Mouse (Mus musculus): ENCODE data around the gene Setd3.

Setd3 gene

DNA sequence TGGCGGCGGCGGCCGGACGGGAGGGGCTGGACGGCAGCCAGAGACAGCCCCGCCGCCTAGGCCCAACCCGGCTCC, at the start of gene Setd3:
TSS of gene Setd3 (minus strand) at position 69 of the 75 bp plus-strand sequence.
- DNase-seq (ENCODE audit: low read depth, low spot score) = no peak

DNA sequence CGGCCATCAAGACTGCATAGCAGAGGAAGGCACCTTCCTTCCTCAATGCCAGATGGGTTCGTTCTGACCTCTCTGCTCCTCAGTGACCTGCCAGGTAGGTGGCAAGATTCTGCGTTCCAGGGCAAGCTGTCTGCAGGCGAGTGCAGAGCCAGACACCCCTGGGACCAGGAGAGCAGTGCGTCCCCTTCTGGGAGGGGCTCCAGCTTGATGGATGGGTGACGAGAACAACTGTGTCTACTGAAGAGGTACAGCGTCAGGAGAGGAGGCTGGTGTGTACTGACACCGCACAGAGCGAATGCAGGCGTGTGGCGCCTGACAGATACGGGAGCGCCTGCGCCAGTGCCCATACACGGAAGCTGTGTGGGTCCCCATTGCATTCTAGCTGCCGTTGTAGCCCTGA, 48.4 kb upstream of the Setd3 start:
- no peak for DNase-seq (ENCODE audit: low read depth, low spot score)

DNA sequence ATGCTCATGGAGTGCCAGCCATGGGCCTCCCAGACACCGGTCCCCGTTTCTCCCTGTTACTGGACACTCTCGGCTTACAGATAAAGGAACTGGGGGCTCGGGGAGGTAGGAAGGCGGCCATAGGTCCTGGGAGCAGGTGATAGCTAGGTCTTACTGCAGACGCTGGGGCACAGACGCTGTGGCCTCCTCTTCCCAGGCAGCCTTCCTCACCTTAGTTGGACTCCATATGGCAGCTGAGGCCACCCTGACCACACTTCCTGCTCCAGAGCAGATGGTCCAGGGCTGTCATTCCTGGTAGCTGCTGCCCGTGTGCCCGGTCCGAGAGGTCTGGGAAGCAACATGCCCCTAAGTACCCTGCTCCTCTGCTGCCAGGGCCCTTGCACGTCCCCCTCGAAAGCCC, 47.8 kb upstream of the Setd3 start:
- DNase-seq (ENCODE audit: low read depth, low spot score) = no peak

DNA sequence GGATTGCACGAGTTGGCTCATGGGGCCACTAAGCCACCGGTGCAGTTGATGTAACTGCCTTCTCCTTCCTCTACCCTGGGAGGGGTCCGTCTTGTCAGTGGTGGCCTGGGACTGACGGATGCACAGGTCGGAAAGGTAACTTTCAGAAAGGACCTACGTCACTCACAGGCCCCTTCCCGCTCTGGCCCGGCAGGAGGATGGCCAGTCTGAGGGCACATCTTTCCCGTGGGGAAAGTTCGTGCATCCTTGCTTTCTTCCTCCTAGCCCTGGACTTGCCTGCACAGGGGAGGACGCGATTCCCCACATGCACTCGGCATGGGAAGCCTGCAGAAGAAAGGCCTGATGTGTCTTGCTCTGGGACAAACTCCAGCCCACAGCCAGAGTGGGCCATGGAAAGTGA, 47.1 kb upstream of the Setd3 start:
- no peak for DNase-seq (ENCODE audit: low read depth, low spot score)

DNA sequence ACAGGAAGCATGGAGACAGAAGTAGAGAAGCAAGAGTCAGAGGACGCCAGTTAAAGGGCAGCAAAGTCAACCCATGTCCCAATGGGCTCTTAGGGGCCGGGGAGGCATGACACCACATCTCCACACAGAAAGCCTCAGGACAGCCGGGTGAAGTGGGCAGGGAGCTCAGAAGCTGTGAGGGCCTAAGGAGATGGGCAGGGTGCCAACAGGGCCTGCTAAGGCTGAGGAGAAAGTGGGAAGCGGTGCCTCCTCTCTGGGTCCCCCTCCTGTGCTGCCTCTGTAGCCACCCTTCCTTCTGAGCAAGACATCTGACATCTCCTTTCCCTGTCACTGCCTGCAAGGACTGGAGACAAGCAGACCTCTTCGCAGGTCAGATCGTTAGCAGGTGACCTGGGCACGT, 46.7 kb upstream of the Setd3 start:
- no peak for DNase-seq (ENCODE audit: low read depth, low spot score)

DNA sequence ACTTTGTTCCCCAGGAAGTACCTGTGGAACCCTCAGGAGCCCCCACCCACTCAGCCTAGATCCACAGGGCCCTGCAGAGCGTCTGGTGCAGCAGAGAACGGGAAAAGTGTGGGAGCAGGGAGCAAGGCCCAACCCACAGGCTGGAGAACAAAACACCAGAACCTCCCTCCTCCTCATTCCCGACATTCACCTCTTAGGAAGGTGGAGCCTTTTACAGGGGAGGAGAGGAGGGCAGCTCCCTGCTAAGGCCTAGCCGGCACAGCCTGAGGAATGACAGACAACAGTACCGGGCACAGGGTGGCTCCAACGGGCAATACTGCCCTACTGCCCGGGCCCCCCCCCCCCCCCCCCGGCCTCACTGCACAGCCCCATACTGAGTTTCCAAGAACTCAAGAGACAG, 44.2 kb upstream of the Setd3 start:
- DNase-seq (ENCODE audit: low read depth, low spot score) = no peak

DNA sequence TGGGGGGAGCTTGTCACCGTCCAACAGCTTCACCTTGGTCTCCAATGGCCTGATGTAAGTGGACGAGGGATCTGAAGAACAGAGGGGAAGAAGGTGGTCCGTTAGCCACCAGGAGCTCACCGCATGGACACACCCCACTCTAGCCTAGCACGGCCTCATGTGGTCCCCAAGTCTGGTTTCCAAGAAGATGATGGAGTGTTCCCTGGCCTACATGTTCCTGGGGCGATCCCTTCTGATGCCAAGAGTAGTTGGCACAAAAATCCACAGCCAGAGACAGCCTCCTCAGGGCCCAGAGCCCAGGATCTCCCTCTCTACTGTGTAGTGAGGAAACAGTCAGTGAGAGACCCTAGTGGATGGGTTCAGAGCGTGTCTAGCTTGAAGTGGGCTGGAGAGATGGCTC, 42.6 kb upstream of the Setd3 start:
- DNase-seq (ENCODE audit: low read depth, low spot score) = no peak

DNA sequence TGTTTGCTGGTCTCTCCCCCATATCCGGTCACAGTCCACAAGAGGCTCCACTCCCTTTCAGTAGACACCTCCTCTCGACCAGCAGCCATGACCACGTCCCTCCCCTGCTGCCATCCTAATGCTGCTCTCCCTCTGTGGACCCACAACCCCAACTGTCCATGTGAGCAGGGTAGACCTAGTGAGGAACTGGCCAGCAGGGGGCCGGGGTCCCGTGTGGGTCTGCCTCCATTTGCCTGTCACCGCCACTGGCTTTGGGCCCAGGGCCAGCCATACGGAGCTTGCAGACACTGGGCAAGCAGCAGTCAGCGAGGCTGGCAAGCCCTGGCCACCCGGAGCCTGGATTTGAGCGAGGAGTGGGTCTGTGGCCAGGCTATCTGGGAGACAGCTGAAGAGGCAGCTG, 42.1 kb upstream of the Setd3 start:
- no peak for DNase-seq (ENCODE audit: low read depth, low spot score)

DNA sequence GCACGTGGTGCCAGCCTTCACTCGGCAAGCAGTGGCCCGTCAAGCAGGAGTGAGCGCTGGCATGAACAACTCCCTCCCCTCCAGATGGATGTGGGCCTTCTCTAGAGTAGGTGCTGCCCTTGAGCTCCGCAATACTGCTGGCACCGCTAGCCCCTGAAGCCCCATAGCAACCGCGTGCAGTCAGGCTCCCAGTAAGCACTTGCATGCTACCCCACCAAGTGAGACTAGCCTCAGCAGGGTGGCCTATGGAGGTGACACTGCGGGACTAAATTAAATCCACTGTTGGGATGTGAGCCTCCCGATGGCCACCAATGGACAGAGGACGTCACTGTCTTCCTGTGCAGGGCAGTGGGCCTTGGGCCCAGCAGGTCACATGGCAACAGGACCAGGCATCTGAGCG, 41.5 kb upstream of the Setd3 start:
- no peak for DNase-seq (ENCODE audit: low read depth, low spot score)

DNA sequence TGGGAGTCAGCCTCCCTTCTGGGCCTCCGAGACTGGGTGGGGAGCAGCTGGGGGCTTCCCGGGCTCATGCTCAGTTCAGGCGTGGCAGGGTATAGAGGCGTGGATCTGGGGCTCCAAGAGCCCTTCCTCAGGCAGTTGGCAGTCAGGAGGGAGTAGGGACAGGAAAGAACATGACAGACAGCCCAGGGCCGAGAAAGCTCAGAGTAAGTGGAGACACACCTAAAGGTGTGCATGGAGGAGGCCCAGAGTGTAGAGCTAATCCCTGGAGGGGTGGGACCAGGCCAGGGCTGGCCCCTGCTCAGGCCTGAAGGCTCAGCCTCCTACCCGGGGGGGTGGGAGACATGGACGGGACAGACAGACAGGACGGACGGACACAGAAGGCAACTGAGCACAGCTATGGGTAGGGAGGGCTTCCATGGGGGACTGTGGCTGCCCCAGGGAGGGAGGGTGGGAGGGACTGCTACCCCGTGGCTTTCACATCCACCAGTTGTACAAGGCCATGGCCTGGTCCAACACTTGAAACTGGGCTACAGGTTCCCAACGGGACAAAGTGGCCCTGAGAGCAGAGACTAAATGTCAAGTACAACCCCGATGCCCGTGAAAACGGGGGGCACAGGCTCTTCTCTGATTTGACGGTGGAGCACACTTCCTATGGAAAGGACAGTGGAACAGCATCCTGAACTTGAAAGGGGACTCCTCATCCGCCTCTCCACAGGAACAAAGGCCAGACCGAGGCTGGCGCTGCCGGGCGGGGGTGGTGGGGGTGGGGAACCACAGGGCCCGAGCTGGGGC, 40.9 kb upstream of the Setd3 start:
- no peak for DNase-seq (ENCODE audit: low read depth, low spot score)

DNA sequence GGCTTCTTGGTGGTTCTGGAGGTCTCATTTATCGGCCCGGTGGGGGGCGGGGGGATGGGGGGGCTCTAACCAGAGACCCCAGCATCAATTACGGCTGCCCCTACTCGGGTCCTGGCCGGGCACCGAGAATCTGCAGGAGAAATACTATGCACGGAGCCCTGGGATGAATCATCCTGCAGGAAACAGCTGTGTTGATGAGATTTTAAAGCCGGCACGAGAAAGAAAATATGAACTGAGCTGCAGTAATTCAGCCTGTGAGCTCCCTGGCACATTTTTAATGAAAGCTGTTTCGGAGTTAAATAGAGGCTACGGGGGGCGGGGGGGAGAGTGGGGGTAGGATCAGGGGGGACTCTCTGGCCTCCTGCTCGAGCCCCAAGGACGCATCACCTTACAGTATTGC, 40.0 kb upstream of the Setd3 start:
- no peak for DNase-seq (ENCODE audit: low read depth, low spot score)

DNA sequence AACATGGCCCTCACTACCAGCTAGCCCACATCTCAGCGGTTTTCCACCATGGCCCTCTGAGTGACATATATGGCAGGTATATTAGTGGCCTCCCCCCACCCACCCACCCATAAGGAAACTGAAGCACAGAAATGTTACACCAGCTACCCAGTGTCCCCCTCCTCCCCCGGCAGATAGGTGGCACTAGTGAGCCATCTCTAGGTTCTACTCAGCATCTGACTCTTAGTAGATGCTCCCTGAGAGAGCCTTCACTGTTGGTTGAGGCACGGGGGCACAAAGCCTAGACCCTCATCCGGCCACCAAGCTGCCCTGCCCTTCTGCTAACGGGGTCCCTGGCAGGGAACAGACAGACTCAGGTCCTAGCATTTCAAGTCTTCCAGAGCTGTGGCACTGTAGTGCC, 38.5 kb upstream of the Setd3 start:
- DNase-seq (ENCODE audit: low read depth, low spot score) = no peak

DNA sequence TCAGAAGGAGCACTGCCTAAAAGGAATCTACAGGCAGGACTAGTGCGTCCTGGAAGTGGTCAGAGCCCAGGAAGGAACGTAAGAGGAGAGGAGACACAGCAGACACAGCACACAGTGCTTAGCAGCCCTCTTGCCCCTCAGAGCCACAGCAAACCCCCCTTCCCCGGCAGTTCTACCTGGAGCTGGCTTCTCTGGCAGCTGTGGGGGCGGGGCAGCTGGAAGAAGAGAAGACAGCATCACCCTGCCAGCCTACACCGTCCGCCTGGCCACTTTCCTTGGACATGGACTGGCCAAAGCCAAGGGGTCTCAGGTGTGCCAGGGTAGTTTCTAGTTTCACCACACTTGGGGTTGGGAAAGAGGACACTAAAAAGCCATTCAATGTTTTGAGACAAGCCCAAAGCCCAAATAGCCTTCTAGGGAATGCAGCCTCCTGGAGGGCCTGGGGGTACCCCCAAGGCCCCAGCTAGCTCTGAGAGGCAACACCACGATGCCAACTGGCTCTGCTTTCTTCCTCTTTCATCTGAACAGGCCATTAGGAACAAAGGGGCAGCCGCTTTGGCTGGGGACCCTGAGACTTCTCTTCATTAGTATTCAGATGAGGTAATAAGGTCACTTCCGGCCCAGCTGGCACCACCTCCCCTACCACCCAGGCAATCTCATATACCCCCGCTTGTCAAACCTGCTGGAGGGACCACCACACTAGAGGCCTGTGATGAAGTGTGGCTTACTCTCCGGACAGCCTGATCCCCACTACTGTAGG, 37.7 kb upstream of the Setd3 start:
- DNase-seq (ENCODE audit: low read depth, low spot score) = no peak

DNA sequence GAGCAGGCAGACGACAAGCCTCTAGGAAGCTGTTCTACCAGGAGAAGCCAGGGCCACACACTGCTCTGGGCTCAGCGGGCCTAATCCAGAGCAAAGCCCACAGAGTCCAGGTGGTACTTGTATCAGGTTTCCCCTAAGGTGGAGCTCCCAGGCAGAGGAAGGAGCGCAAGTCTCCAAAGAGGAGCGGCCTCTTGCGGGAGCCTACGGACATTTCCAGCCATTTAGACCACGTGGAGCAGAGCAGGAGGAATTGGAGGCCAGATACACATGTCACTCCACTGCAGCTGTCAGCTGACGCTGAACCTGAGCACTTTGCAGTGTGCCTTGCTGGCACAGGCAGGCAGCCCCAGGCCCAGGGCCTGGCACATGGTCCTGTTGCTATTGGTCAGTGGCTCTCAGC, 36.0 kb upstream of the Setd3 start:
- DNase-seq (ENCODE audit: low read depth, low spot score) = peak; percentile 83

DNA sequence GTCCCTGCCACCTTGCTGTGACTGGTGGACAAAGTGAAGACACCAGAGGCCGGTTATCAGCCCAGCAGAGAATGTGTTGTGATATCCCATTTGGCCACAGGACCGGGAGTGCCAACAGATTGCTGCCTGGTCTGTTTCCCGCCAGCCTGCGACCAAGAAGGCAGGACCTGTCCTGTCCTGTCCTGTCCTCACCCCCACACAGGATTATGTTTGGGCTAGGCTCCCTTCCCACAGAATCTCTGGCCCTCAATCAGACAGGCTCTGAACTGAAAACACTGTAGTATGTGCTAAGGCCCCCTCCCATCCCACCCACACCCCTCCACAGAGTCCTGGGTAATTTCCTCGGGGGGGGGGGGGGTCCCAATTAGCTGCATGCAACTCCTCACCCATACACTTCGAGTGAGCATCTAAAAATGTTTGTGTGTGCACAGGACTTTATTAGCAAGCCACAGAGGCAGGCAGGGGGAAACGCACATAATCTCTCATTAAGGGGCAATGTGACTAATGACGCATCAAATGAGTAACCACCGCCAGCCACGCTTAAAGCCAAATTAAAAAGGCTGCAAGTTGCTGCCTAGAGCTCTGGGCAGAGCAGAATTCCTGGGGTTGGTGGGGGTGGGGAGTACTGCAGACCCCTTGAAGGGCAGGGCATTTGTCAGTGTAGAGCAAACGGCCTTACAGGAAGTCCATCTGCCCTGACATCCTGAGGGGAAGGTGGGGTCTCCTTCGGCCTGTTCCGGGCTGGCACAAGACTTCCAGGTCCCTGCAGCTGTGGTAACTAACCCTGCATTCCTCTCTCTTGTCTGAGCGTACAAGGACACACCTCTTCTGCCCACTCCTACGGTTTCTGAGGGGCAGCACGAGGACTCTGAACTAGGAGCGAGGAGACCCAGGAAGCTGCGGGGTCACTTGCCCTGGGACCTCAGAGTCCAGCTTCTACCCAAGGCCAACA, 34.3 kb upstream of the Setd3 start:
- DNase-seq (ENCODE audit: low read depth, low spot score) = no peak

DNA sequence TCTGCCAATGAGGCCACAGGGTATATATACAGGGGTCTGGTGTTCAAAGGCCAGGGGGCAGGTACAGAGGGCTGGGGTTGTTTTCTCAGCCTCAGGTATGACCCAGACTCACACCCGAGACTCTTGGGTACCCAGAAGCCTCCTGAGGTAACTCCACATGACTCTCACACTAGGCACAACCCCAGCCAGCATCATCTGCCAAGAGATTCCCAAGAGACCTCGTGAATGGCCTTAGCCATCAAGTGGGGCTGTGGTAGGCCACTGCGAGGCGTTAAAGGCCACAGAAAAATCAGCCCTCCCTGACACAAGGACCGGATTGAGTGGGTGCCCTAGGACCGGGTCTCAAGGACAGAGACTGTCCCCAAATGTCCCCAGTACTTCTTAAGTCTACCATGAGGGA, 33.4 kb upstream of the Setd3 start:
- DNase-seq (ENCODE audit: low read depth, low spot score) = no peak

DNA sequence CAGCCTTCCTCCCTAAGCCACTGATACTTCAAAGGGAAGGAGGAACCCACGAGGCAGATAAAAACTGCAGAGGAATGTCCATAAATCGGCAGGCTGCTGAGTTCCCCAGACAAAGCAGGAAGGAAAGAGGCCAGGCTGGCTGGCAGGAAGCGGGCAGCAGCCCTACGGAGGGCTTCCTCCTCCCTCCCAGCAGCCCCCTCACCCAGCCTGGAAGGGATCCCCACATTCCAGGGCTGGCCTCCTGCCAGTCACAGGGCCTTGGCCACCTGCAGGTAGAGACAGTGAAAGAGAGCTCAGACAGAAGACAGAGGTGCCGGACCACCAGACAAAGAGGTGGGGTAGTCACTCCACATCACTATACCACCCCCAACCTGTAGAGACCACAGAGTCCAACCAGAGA, 33.0 kb upstream of the Setd3 start:
- no peak for DNase-seq (ENCODE audit: low read depth, low spot score)

DNA sequence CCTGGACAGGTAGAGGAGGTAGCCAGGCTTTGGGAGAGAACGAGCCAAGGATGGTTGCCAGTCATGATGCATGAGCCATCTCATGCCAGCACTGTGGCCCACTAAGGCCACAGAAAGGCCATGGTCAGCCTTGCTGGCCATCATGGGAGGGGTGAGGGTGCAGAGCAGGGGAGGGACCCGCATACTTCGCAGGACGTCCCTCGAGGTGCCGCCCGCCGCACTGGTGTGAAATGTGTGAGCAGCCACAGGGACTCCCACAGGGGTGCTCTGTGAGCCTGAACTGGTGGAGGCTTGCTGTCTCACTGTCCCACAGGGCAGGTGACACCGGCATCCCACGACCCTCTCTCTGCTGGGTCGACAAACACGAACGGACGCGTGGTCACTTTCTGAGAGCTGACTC, 31.5 kb upstream of the Setd3 start:
- DNase-seq (ENCODE audit: low read depth, low spot score) = no peak

DNA sequence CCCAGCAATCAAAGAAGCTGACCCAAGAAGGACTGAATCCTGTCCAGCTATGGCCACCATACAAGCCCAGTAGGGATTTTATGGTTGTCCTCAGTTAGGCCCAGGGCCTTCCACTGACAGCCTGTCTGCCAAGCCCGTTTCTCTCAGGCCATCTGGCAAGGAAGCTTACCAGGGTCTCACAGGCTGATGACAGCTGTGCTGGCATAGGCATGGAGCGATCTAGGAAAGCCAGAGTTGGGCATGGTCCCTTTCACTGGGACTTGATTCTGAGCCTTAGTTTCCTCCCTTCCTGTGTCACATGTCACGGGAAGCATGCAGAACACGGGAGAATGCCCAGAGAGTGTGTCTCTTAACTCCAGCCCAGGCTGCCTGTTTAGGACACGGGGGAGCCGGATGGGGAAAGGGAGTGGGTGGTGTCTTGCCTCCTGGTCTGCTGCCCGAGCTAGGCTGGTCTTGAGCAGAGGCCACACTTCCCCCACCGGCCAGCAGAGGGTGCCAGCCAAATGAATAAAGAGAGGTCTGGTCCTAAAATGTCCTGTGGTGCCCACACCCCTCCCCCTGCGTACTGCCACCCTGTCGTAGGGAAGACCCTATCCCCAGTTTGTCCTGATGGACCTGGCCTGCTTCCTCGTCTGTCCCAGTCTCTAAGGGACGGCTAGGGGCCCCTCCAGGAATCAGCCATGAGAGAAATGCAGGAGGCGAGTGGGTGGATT, 29.8 kb upstream of the Setd3 start:
- peak; percentile 60 for DNase-seq (ENCODE audit: low read depth, low spot score)

DNA sequence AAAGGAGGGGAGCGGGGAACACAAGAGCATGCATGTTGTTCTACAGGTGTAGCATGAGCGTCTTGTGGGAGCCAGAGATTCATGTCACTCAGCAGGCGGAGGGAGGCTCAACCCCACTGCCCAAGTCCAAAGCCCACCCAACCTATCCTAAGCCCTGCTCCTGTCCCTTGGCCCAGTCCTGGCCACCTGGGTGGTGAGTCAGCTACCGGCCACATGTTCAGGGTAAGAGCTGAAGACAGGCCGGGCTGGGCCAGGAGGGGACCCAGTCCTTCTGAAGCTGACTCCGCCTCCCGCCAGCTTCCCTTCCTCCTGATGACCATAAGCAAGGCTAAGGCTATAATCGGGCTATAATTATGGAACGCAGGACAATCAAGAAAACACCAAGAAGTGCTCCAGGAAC, 29.1 kb upstream of the Setd3 start:
- DNase-seq (ENCODE audit: low read depth, low spot score) = no peak

DNA sequence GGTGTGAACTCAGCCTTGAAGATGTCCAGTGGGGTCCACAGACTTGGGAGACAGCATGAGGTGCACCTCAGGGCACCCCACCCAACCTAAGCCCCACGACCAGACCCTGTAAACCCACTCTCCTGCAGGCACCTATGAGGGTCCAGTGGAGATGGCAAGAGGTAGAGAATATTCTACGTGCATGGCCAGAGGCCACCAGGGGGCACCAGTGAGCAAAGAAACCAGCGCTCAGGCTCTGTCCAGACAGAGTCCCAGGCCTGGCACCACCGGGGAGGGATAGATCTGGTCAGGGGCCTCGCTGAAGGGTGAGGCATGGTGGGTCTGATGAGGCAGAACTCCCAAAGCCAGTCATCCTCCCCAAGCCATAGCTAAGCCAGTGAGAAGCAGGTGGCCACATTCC, 27.5 kb upstream of the Setd3 start:
- peak; percentile 50 for DNase-seq (ENCODE audit: low read depth, low spot score)

DNA sequence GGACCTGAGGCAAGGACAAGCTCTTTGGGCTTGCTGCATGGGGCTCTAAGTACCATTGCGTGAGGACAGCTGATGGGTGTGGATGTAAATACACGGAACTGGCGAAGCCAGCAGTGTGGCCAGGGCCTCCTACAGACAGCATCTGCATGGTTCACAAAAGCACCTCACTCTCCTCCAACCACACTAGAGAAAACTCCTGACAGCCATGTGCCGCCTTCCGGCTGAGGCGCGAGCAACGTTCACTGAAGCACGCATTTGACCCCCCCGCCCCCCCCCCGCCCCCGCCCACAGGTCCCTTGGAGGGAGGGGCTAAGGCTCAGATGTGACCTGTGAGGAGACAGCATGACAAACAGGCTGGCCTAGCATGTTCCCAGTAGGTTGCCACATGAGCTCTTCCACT, 25.9 kb upstream of the Setd3 start:
- no peak for DNase-seq (ENCODE audit: low read depth, low spot score)
